In the genomic region with DNA sequence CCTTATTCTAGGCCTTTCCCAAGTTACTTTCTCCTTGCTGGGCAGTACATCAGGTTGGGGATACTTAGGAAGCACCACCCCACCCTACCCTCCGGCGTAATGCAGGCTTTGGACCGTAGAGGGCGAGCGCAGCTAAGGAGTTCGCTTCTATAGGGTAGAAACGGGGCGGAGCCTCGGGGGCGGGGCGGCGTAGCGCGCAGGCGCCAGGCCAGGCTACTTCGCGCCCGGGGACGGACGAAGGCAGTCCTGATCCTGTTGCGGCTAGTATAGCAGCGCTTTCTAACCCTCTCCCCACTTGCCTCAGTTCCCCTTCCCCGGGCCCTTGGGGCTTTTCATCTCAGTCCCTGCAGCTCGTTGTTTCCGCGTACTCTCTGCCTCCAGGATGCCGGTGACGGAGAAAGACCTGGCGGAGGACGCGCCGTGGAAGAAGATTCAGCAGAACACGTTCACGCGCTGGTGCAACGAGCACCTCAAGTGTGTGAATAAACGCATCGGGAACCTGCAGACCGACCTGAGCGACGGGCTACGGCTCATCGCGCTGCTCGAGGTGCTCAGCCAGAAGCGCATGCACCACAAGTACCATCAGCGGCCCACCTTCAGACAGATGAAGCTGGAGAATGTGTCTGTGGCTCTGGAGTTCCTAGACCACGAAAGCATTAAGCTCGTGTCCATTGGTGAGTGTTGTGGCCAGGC, we compare ENCODE assay signal across 8 mouse cellular contexts. TPM values are rescaled to one million over a fixed set of nuclear protein-coding genes. Genes with fewer than 3 reads are reported as not detected.
DNase-seq lines count a peak whose midpoint lies in the region; ATAC-seq and TF ChIP-seq lines count a peak whose summit lies in the region.

TSS of gene Flnb (plus strand) at position 188 of the 693 bp plus-strand sequence.

- peaks cover 53% of the 10 kb centered on the region for H3K79me2 ChIP-seq in C2C12 (ENCODE audit: control insufficient read depth, insufficient read depth)

- H3K27ac ChIP-seq in heart, embryonic 12.5 days (ENCODE audit: poor library complexity, severe bottlenecking) = peak within 1 kb of the TSS; percentile 36; the same call in 1 of the 2 replicates
- H3K27ac ChIP-seq in kidney, embryonic 16.5 days (ENCODE audit: low read length) = peak within 1 kb of the TSS; percentile 48

- ATAC-seq in erythroid progenitor cell, adult 5-6 weeks (replicated peaks; ENCODE audit: low FRiP score, poor library complexity, severe bottlenecking) = 0 out of 2 replicates have a peak, but pooled peaks have one; percentile 49
- peak; percentile 91 for ATAC-seq in heart, embryonic 12.5 days (ENCODE audit: insufficient number of reproducible peaks, low FRiP score)
- ATAC-seq in kidney, embryonic 16.5 days (ENCODE audit: low FRiP score, low TSS enrichment) = peak; percentile 98

- TF ChIP-seq CTCF in C2C12 (IDR thresholded peaks at IDR 0.05; ENCODE audit: control insufficient read depth, insufficient read depth, insufficient read length) = peak; percentile 89
- peak; percentile 97 for TF ChIP-seq CTCF in brain, embryonic 14.5 days (IDR thresholded peaks at IDR 0.05; ENCODE audit: borderline replicate concordance, extremely low read depth, insufficient read depth, insufficient read length)

- no peaks in the 10 kb centered on the region for H3K27me3 ChIP-seq in C2C12 (ENCODE audit: control insufficient read depth, insufficient read depth, insufficient read length)
- H3K27me3 ChIP-seq in heart, embryonic 12.5 days (replicated peaks) = no peaks in the 10 kb centered on the region
- no peaks in the 10 kb centered on the region for H3K27me3 ChIP-seq in kidney, embryonic 16.5 days (ENCODE audit: insufficient read depth, low read length)

- H3ac ChIP-seq in C2C12 (ENCODE audit: control insufficient read depth, insufficient read length, low read depth) = peak within 1 kb of the TSS; percentile 95

- TF ChIP-seq POLR2A in brain, embryonic 14.5 days (IDR thresholded peaks at IDR 0.05; ENCODE audit: borderline replicate concordance, extremely low read depth, insufficient read depth, insufficient read length, poor library complexity, severe bottlenecking) = peak; percentile 93

- H3K4me1 ChIP-seq in heart, embryonic 12.5 days (replicated peaks) = peaks cover 41% of the 10 kb centered on the region
- peaks cover 19% of the 10 kb centered on the region for H3K4me1 ChIP-seq in kidney, embryonic 16.5 days (ENCODE audit: insufficient read depth, low read length)

- peak within 1 kb of the TSS; percentile 87 for H3K9ac ChIP-seq in heart, embryonic 12.5 days
- H3K9ac ChIP-seq in kidney, embryonic 16.5 days (replicated peaks; ENCODE audit: low read length) = peak within 1 kb of the TSS; percentile 70

- DNase-seq in brain, embryonic 14.5 days (ENCODE audit: low read depth) = peak; percentile 97
- DNase-seq in liver = peak; percentile 92
- peak; percentile 82 to 95 for DNase-seq in monocyte, adult 2 months (ENCODE audit: low read depth in 1 of 2, low spot score in 2 of 2)
- DNase-seq in spleen, postnatal 14 days (ENCODE audit: low spot score in 2 of 2) = peak; percentile 87 to 90

- H3K79me3 ChIP-seq in C2C12 (ENCODE audit: low read depth) = peaks cover 50% of the 10 kb centered on the region

- H3K4me2 ChIP-seq in heart, embryonic 12.5 days = peak within 1 kb of the TSS; percentile 92
- peak within 1 kb of the TSS; percentile 93 for H3K4me2 ChIP-seq in kidney, embryonic 16.5 days (replicated peaks; ENCODE audit: low read depth, low read length)

- no peaks in the 10 kb centered on the region for H3K9me3 ChIP-seq in heart, embryonic 12.5 days (replicated peaks)
- H3K9me3 ChIP-seq in kidney, embryonic 16.5 days (ENCODE audit: low read length) = no peaks in the 10 kb centered on the region

- H3K4me3 ChIP-seq in C2C12 (ENCODE audit: insufficient read depth, poor library complexity, severe bottlenecking) = peak within 1 kb of the TSS; percentile 95
- H3K4me3 ChIP-seq in heart, embryonic 12.5 days = peak within 1 kb of the TSS; percentile 75
- H3K4me3 ChIP-seq in kidney, embryonic 16.5 days (ENCODE audit: low read length) = peak within 1 kb of the TSS; percentile 59

- H3K36me3 ChIP-seq in C2C12 (ENCODE audit: control insufficient read depth, insufficient read depth) = peaks cover 34% of the 10 kb centered on the region
- no peaks in the 10 kb centered on the region for H3K36me3 ChIP-seq in heart, embryonic 12.5 days
- H3K36me3 ChIP-seq in kidney, embryonic 16.5 days (ENCODE audit: insufficient read depth, low read length) = no peaks in the 10 kb centered on the region

- under 1% methylated on average over 49 of the region's 49 CpGs for WGBS in heart, embryonic 12.5 days
- under 1% methylated on average over 49 of the region's 49 CpGs for WGBS in kidney, embryonic 16.5 days

TF ChIP-seq in C2C12, 6 proteins besides CTCF, POLR2A, EP300 and RAD21:
- TF ChIP-seq MYOD1 (IDR thresholded peaks at IDR 0.05; ENCODE audit: control insufficient read depth, insufficient read length, low read depth) (no peak), MAX (IDR thresholded peaks at IDR 0.05) (peak; percentile 37), MYOG (IDR thresholded peaks at IDR 0.05; ENCODE audit: control insufficient read depth, extremely low read depth, insufficient read length) (no peak)

RNA-seq across cellular contexts. Expression of gene Flnb, which starts in this region (rescaled TPM):
- polyA plus RNA-seq in C2C12 (2012; fragmentation: generic; extraction: Trizol) = 154 TPM
- 16.0 and 20.6 TPM in 2 replicates for polyA plus RNA-seq in brain, embryonic 14.5 days (2012; rRNA removed)
- total RNA-seq in erythroid progenitor cell, adult 5-6 weeks (2015; ENCODE audit: low replicate concordance) = 1.4 and 1.7 TPM in 2 replicates
- 0.64 and 1.2 TPM in 2 replicates for total RNA-seq in erythroid progenitor cell, adult 5-6 weeks (2017; ENCODE audit: low replicate concordance)
- 15.1 and 28.3 TPM in 2 replicates for polyA plus RNA-seq in heart, embryonic 12.5 days (2016; fragmentation: Nextera tagmentation; extraction: Ambion mirVana)
- polyA plus RNA-seq in kidney, embryonic 16.5 days (2015; fragmentation: Nextera tagmentation; extraction: Ambion mirVana) = 21.2 and 23.4 TPM in 2 replicates

Comparison
In these comparisons a context has a peak if more than half of its experiments do, and no peak if none do; other contexts are left out.
1. Peak in every context shown above with its lines: DNase-seq, ATAC-seq, H3K4me3 ChIP-seq and H3K27ac ChIP-seq.